Mouse (Mus musculus) layer of hippocampus, adult 18-20 months (tissue): ENCODE measurements at regions not wholly inside any gene's neighbourhood (a gene's known extent, or its start where the extent isn't known, plus 50 kb on each side); places are given as distances from the start of the nearest gene placed in this dataset.

Experiments
- DNase-seq, 2 experiments: peaks; one replicate each; pipeline ENCODE4 v3.0.0; 2022; ENCODE audit warnings: low spot score in 2 of 2

GRCm38 (mm10) chr8:97733338-97733737 is 1682.9 kb downstream of the Cdh8 start:
- peak; percentile 58 to 70 for DNase-seq

GRCm38 (mm10) chr8:97722627-97723026 is 1693.6 kb downstream of the Cdh8 start:
- no peak for DNase-seq

- DNase-seq = peak in 1 of 2 experiments; percentile 25
Measured at GRCm38 (mm10) chr8:97701706-97702105, 1714.6 kb downstream of the Cdh8 start.

GRCm38 (mm10) chr8:97664404-97664803 is 1751.9 kb downstream of the Cdh8 start:
- DNase-seq = no peak

- no peak for DNase-seq
Measured at GRCm38 (mm10) chr8:97662144-97662543, 1754.1 kb downstream of the Cdh8 start.

GRCm38 (mm10) chr8:97651802-97652201 is 1763.5 kb upstream of the Got2 start:
- DNase-seq = no peak

- DNase-seq = no peak
Measured at GRCm38 (mm10) chr8:97632980-97633379, 1744.6 kb upstream of the Got2 start.
